Mouse (Mus musculus) mouse embryonic stem cell (cell line): ENCODE data around the gene Cd68.

Experiments
- in situ Hi-C, 2 experiments: fragments of 300-500 bp; cut with MboI; formaldehyde crosslinking; loops; 1 replicate in 1 of 2; 3 replicates in 1 of 2; pipeline ENCODE4 v1.14.3; 2019 to 2020; ENCODE audit warnings: low sequenced_read_pairs in 2 of 2, low pct_unique_long_range_greater_than_20kb in 1 of 2, mixed read lengths in 1 of 2; ENCODE audit not compliant: unreplicated experiment in 1 of 2

Cd68 gene

GRCm38 (mm10) chr11:69614257-69614588 is 51.7 kb downstream of the Cd68 start:
- in situ Hi-C loops: loop anchor here in 1 of 2 experiments (10.0 to 25.0 kb wide), 2 partner anchors 69 to 202 kb away; partner anchors contain the start of genes Dnah2 and Kdm6b
